Mouse (Mus musculus) heart, adult 2 months (tissue): ENCODE measurements at regions not wholly inside any gene's neighbourhood (a gene's known extent, or its start where the extent isn't known, plus 50 kb on each side); places are given as distances from the start of the nearest gene placed in this dataset.

ENCODE experiments used
- DNase-seq, 2 experiments: peaks; one replicate each; pipeline ENCODE4 v3.0.0; 2021
- H3K27ac ChIP-seq: fragments of 200-600 bp; 2 replicates; pipeline ENCODE4 v1.8.1; 2022
- H3K27me3 ChIP-seq: fragments of 200-500 bp; 2 replicates; pipeline ENCODE4 v1.6.1; 2012; ENCODE audit warnings: mild to moderate bottlenecking, low read length, inconsistent platforms, mixed read lengths; ENCODE audit not compliant: control insufficient read depth, insufficient read depth
- H3K36me3 ChIP-seq: fragments of 200-500 bp; 2 replicates; pipeline ENCODE4 v1.6.1; 2012; ENCODE audit warnings: low read length, inconsistent platforms; ENCODE audit not compliant: control insufficient read depth, insufficient read depth
- H3K4me1 ChIP-seq: fragments of 200-500 bp; 2 replicates; pipeline ENCODE4 v1.6.1; 2011; ENCODE audit warnings: low read length; ENCODE audit not compliant: control insufficient read depth, insufficient read depth
- H3K4me3 ChIP-seq: fragments of 200-600 bp; 2 replicates; pipeline ENCODE4 v1.8.1; 2022
- H3K79me2 ChIP-seq: fragments of 200-500 bp; replicated peaks from 2 replicates; pipeline ENCODE4 v1.6.1; 2012; ENCODE audit warnings: mild to moderate bottlenecking, inconsistent platforms, low read length, moderate library complexity, mixed read lengths; ENCODE audit not compliant: control insufficient read depth, insufficient read depth
- H3K9ac ChIP-seq: fragments of 200-500 bp; 2 replicates; pipeline ENCODE4 v1.6.1; 2012; ENCODE audit warnings: low read depth, mild to moderate bottlenecking, control low read depth, inconsistent platforms, low read length, mixed read lengths
- CTCF ChIP-seq: fragments of 200-600 bp; IDR thresholded peaks from 2 replicates; pipeline ENCODE4 v1.8.1; 2022; ENCODE audit warnings: antibody characterized with exemption, mild to moderate bottlenecking, moderate library complexity
- EP300 ChIP-seq: fragments of 200-500 bp; IDR thresholded peaks from 2 replicates; pipeline ENCODE4 v1.6.1; 2011; ENCODE audit warnings: low read depth, low read length, control low read depth; ENCODE audit not compliant: insufficient read depth
- POLR2A ChIP-seq: fragments of 200-500 bp; IDR thresholded peaks from 2 replicates; pipeline ENCODE4 v1.6.1; 2011; ENCODE audit warnings: mild to moderate bottlenecking, low read depth, low read length, control low read depth; ENCODE audit not compliant: insufficient read depth
- WGBS: fragments of 180-500 bp; shearing (Covaris S2); methylation state at CpG from one replicate; pipeline ENCODE4 v1.1.7; 2018; 5-methylcytosine and 5-hydroxymethylcytosine counted together
- intact Hi-C: fragments of 180-260 bp; cut with DNase I; formaldehyde crosslinking; loops from one replicate; pipeline ENCODE4 v1.15.1; 2025

- H3K27me3 ChIP-seq: no peaks in the 10 kb centered on the region
- no peak overlapping the region for H3K4me3 ChIP-seq
- H3K79me2 ChIP-seq: no peaks in the 10 kb centered on the region
- intact Hi-C loops: no loop called here
- H3K27ac ChIP-seq: no peak overlapping the region
- no peaks in the 10 kb centered on the region for H3K36me3 ChIP-seq
- WGBS: 72% methylated on average over 3 of the region's 3 CpGs
- no peak overlapping the region for H3K9ac ChIP-seq
- TF ChIP-seq EP300 (no peak), POLR2A (no peak), CTCF (no peak)
- DNase-seq: no peak
- H3K4me1 ChIP-seq: no peaks in the 10 kb centered on the region; the same call in 1 of the 2 replicates
Measured at GRCm38 (mm10) chr3:116197966-116198365, 55.3 kb downstream of the Gpr88 start.

GRCm38 (mm10) chr3:116194701-116195100 lies 58.6 kb downstream of the Gpr88 start:
- intact Hi-C loops: loop anchor here (5.0 kb wide), 1 partner anchor 67 kb away; the partner anchor contains the start of gene Vcam1
- Histone ChIP-seq H3K9ac (no peak overlapping the region), H3K36me3 (no peaks in the 10 kb centered on the region), H3K79me2 (no peaks in the 10 kb centered on the region), H3K4me1 (peaks cover 2% of the 10 kb centered on the region; the same call in 1 of the 2 replicates), H3K4me3 (no peak overlapping the region), H3K27ac (no peak overlapping the region; the same call in 1 of the 2 replicates), H3K27me3 (no peaks in the 10 kb centered on the region)
- peak; percentile 40 to 53 for DNase-seq
- TF ChIP-seq CTCF (no peak), POLR2A (no peak), EP300 (no peak)
- whole genome bisulfite sequencing: 38% methylated on average over 3 of the region's 3 CpGs

DNA sequence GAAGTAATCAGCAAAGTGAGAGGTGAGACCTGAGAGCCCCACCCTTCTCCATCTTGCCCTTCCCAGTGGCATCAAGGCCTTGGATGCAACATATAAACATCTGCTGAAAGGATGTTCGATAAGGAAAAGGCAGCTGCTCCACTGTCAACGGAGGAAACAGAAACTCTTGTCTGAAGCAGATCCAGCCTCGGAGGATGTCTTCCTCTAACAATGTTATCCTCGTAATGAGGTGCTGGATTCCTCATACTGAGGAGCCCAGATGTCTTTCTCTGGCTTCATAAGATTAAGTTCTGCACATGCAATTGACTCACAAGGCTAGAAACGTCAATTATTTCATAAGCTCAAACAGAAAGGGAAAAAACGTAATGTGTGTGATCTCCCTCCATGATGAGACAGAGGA lies 61.8 kb upstream of the Vcam1 start:
- TF ChIP-seq EP300: no peak
- TF ChIP-seq CTCF: no peak
- TF ChIP-seq POLR2A: no peak
- WGBS: 31% methylated on average over 6 of the region's 6 CpGs
- H3K27ac ChIP-seq: peak overlapping the region; percentile 33

DNA sequence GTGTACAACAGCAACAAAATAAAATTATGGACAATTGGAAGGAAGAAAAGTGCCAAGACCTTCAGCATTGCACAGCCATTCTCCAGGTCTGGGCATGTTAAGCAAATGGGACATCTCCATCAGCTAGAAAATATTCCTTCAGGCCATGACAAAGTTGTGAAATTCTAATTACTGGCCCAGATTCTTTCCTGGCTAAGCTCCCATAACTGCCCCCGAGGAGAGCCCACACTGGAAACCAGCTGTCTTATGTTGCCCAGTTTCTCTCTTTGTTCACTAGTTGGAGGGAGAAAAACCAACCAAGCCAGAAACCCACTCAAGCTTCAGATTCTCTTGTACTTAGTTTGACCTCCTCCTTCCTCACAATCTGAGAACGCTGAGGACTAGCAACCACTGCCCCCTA lies 61.2 kb upstream of the Vcam1 start:
- WGBS: 50% methylated on average over 2 of the region's 2 CpGs
- Histone ChIP-seq H3K79me2 (no peaks in the 10 kb centered on the region), H3K36me3 (no peaks in the 10 kb centered on the region), H3K4me3 (no peak overlapping the region), H3K27ac (peak overlapping the region; percentile 33), H3K9ac (no peak overlapping the region), H3K4me1 (peaks cover 2% of the 10 kb centered on the region; the same call in 1 of the 2 replicates), H3K27me3 (no peaks in the 10 kb centered on the region)
- intact Hi-C loops: loop anchor here (5.0 kb wide), 1 partner anchor 63 kb away; the partner anchor contains the start of gene Vcam1
- TF ChIP-seq EP300: no peak
- TF ChIP-seq POLR2A: no peak
- TF ChIP-seq CTCF: no peak
- DNase-seq: peak; percentile 29 to 33

More for the DNA sequence above, 61.8 kb upstream of the Vcam1 start:
- no peaks in the 10 kb centered on the region for H3K36me3 ChIP-seq
- no peak for DNase-seq
- H3K79me2 ChIP-seq: no peaks in the 10 kb centered on the region
- intact Hi-C loops: loop anchor here (5.0 kb wide), 1 partner anchor 64 kb away; the partner anchor contains the start of gene Vcam1
- no peak overlapping the region for H3K4me3 ChIP-seq
- no peak overlapping the region for H3K9ac ChIP-seq
- no peaks in the 10 kb centered on the region for H3K27me3 ChIP-seq
- H3K4me1 ChIP-seq: peaks cover 2% of the 10 kb centered on the region; the same call in 1 of the 2 replicates

- Histone ChIP-seq H3K27me3 (no peaks in the 10 kb centered on the region), H3K36me3 (no peaks in the 10 kb centered on the region), H3K79me2 (no peaks in the 10 kb centered on the region), H3K9ac (no peak overlapping the region), H3K4me1 (peaks cover 2% of the 10 kb centered on the region; the same call in 1 of the 2 replicates), H3K27ac (no peak overlapping the region; the same call in 1 of the 2 replicates), H3K4me3 (no peak overlapping the region)
- peak in 1 of 2 experiments; percentile 12 for DNase-seq
- TF ChIP-seq POLR2A: no peak
- TF ChIP-seq EP300: no peak
- TF ChIP-seq CTCF: no peak
- WGBS: 86% methylated on average over 6 of the region's 6 CpGs
- intact Hi-C loops: loop anchor here (5.0 kb wide), 1 partner anchor 62 kb away; the partner anchor contains the start of gene Vcam1
Measured at GRCm38 (mm10) chr3:116189363-116190100, 60.0 kb upstream of the Vcam1 start.

GRCm38 (mm10) chr3:116185206-116185605 lies 55.7 kb upstream of the Vcam1 start:
- 59% methylated on average over 7 of the region's 7 CpGs for WGBS
- DNase-seq: peak in 1 of 2 experiments; percentile 30
- intact Hi-C loops: no loop called here

More at GRCm38 (mm10) chr3:116185206-116185605, 55.7 kb upstream of the Vcam1 start:
- Histone ChIP-seq H3K27ac (0 out of 2 replicates have a peak overlapping the region, but pooled peaks have one; percentile 20), H3K4me3 (no peak overlapping the region; the same call in 1 of the 2 replicates), H3K4me1 (peaks cover 2% of the 10 kb centered on the region), H3K27me3 (no peaks in the 10 kb centered on the region), H3K36me3 (no peaks in the 10 kb centered on the region; the same call in 1 of the 2 replicates), H3K9ac (no peak overlapping the region), H3K79me2 (no peaks in the 10 kb centered on the region)
- TF ChIP-seq POLR2A (peak; percentile 35; the same call in 1 of the 2 replicates), EP300 (no peak), CTCF (no peak)
